Comparison of ENCODE assay signal across 15 mouse cellular contexts in genomic region chr11:19073887-19074564, GRCm38 (mm10). TPM values are rescaled to one million over a fixed set of nuclear protein-coding genes. Genes with fewer than 3 reads are reported as not detected.
DNase-seq lines count a peak whose midpoint lies in the region; ATAC-seq lines count a peak whose summit lies in the region.
"Had no signal": no experiment of that assay in that cellular context is flagged by ENCODE, and none has a peak within 500 bp of the region (broad histone marks: within the 10 kb centered on the region; RNA-seq: fewer than 3 reads in every experiment).

No protein-coding gene starts in this region.

- H3K27ac ChIP-seq in forebrain, embryonic 15.5 days (replicated peaks) = no peak overlapping the region
- no peak overlapping the region for H3K27ac ChIP-seq in midbrain, embryonic 11.5 days (ENCODE audit: low read depth, low read length)
- H3K27ac ChIP-seq in neural tube, embryonic 15.5 days (replicated peaks) = peak overlapping the region; percentile 35; the same call in 1 of the 2 replicates
- H3K27ac ChIP-seq: heart, embryonic 15.5 days; liver, embryonic 15.5 days; macrophage had no signal

- H3K9me3 ChIP-seq in forebrain, embryonic 15.5 days = no peaks in the 10 kb centered on the region
- H3K9me3 ChIP-seq in midbrain, embryonic 11.5 days (ENCODE audit: control insufficient read depth, low read length) = no peaks in the 10 kb centered on the region
- no peaks in the 10 kb centered on the region for H3K9me3 ChIP-seq in neural tube, embryonic 15.5 days (replicated peaks)
- H3K9me3 ChIP-seq: heart, embryonic 15.5 days; liver, embryonic 15.5 days had no signal

- peaks cover 8% of the 10 kb centered on the region; the same call in 1 of the 2 replicates for H3K4me1 ChIP-seq in forebrain, embryonic 15.5 days
- H3K4me1 ChIP-seq in midbrain, embryonic 11.5 days (ENCODE audit: control insufficient read depth, insufficient read depth, low read length) = peaks cover 5% of the 10 kb centered on the region; the same call in 1 of the 2 replicates
- H3K4me1 ChIP-seq in neural tube, embryonic 15.5 days = no peaks in the 10 kb centered on the region
- H3K4me1 ChIP-seq: heart, embryonic 15.5 days; liver, embryonic 15.5 days had no signal

- 16% methylated on average over 11 of the region's 11 CpGs for WGBS in forebrain, embryonic 15.5 days
- WGBS in midbrain, embryonic 11.5 days = 20% methylated on average over 11 of the region's 11 CpGs
- WGBS in neural tube, embryonic 15.5 days = 27% methylated on average over 11 of the region's 11 CpGs

- ATAC-seq in forebrain, embryonic 15.5 days (replicated peaks) = peak; percentile 79
- ATAC-seq in midbrain, embryonic 11.5 days (ENCODE audit: low FRiP score) = peak; percentile 88
- peak; percentile 65; the same call in 1 of the 2 replicates for ATAC-seq in neural tube, embryonic 15.5 days (ENCODE audit: low FRiP score)

- no peaks in the 10 kb centered on the region for H3K36me3 ChIP-seq in forebrain, embryonic 15.5 days
- no peaks in the 10 kb centered on the region for H3K36me3 ChIP-seq in midbrain, embryonic 11.5 days (ENCODE audit: control insufficient read depth, insufficient read depth, low read length)
- no peaks in the 10 kb centered on the region for H3K36me3 ChIP-seq in neural tube, embryonic 15.5 days
- H3K36me3 ChIP-seq: heart, embryonic 15.5 days; liver, embryonic 15.5 days had no signal

- no peaks in the 10 kb centered on the region for H3K27me3 ChIP-seq in forebrain, embryonic 15.5 days
- H3K27me3 ChIP-seq in midbrain, embryonic 11.5 days (ENCODE audit: control insufficient read depth, insufficient read depth, low read length) = no peaks in the 10 kb centered on the region
- no peaks in the 10 kb centered on the region for H3K27me3 ChIP-seq in neural tube, embryonic 15.5 days (replicated peaks)
- H3K27me3 ChIP-seq: heart, embryonic 15.5 days; liver, embryonic 15.5 days had no signal

- intact Hi-C loops in heart, postnatal 36 days (cut with DNase I) = no loop called here

- peak; percentile 72 for DNase-seq in embryo, embryonic 10 days (ENCODE audit: low spot score)
- peak; percentile 94 for DNase-seq in midbrain, embryonic 11.5 days (ENCODE audit: low spot score, missing footprints)
- DNase-seq in heart, postnatal 36 days = no peak
- DNase-seq in spleen, adult 18-20 months = no peak
- no peak for DNase-seq in kidney, postnatal 25 days
- no peak for DNase-seq in natural killer cell, adult 2 months (ENCODE audit: low spot score in 2 of 2)
- DNase-seq: cerebellum, postnatal 36 days; kidney, adult 18-20 months; thymus, adult 18-20 months had no signal

- H3K4me3 ChIP-seq in forebrain, embryonic 15.5 days = no peak overlapping the region
- H3K4me3 ChIP-seq in midbrain, embryonic 11.5 days (ENCODE audit: low read depth, low read length) = no peak overlapping the region
- H3K4me3 ChIP-seq in neural tube, embryonic 15.5 days (replicated peaks) = no peak overlapping the region
- H3K4me3 ChIP-seq: erythroblast, embryonic 14.5 days; heart, embryonic 15.5 days; liver, embryonic 15.5 days had no signal

- H3K9ac ChIP-seq in forebrain, embryonic 15.5 days (replicated peaks) = no peak overlapping the region
- H3K9ac ChIP-seq in midbrain, embryonic 11.5 days (ENCODE audit: low read length) = no peak overlapping the region
- H3K9ac ChIP-seq in neural tube, embryonic 15.5 days (replicated peaks) = no peak overlapping the region
- H3K9ac ChIP-seq: heart, embryonic 15.5 days; liver, embryonic 15.5 days had no signal

- H3K4me2 ChIP-seq in forebrain, embryonic 15.5 days (replicated peaks) = no peak overlapping the region
- peak overlapping the region; percentile 23; the same call in 1 of the 2 replicates for H3K4me2 ChIP-seq in midbrain, embryonic 11.5 days
- no peak overlapping the region for H3K4me2 ChIP-seq in neural tube, embryonic 15.5 days
- H3K4me2 ChIP-seq: heart, embryonic 15.5 days; liver, embryonic 15.5 days had no signal

RNA-seq across cellular contexts. Expression of gene Meis1, which starts 55.2 kb away (rescaled TPM):
- polyA plus RNA-seq in forebrain, embryonic 15.5 days (2015; fragmentation: Nextera tagmentation; extraction: Ambion mirVana) = 29.4 and 29.7 TPM in 2 replicates
- polyA plus RNA-seq in midbrain, embryonic 11.5 days (2014; fragmentation: Nextera tagmentation; extraction: Ambion mirVana) = 39.4 and 39.6 TPM in 2 replicates
- 156 and 166 TPM in 2 replicates for polyA plus RNA-seq in neural tube, embryonic 15.5 days (2015; fragmentation: Nextera tagmentation; extraction: Ambion mirVana)
- 10 to 100 TPM; 22.4 to 31.4 TPM for total RNA-seq in heart, postnatal 36 days (2021)

Comparison
In these comparisons a context has a peak if more than half of its experiments do, and no peak if none do; other contexts are left out.
1. DNase-seq: peak in embryo, embryonic 10 days (single experiment) and midbrain, embryonic 11.5 days (single experiment); none in heart, postnatal 36 days (0 of 2), spleen, adult 18-20 months (0 of 2), kidney, postnatal 25 days (0 of 2) and natural killer cell, adult 2 months (0 of 2).
2. Peak in every context shown above with its lines, with median percentiles within 50 percentile points of each other: ATAC-seq.